ENCODE assay signal across 8 mouse cellular contexts in genomic region chr6:29177901-29178879, GRCm38 (mm10). TPM values are rescaled to one million over a fixed set of nuclear protein-coding genes. Genes with fewer than 3 reads are reported as not detected.
DNase-seq lines count a peak whose midpoint lies in the region; ATAC-seq lines count a peak whose summit lies in the region.

No protein-coding gene starts in this region.

- no peaks in the 10 kb centered on the region for H3K9me3 ChIP-seq in limb, embryonic 15.5 days

- DNase-seq in embryo, embryonic 10 days (ENCODE audit: low spot score), result peak; percentile 35
- DNase-seq in embryo, embryonic 9.5 days (ENCODE audit: extremely low spot score), result no peak
- DNase-seq in testis, postnatal 10 days (ENCODE audit: low spot score), result peak; percentile 42
- DNase-seq in testis, postnatal 14 days (ENCODE audit: low spot score), result no peak
- no peak for DNase-seq in thymus, postnatal 4 days
- DNase-seq in frontal cortex, postnatal 14 days (ENCODE audit: low spot score in 2 of 2), result no peak
- DNase-seq in kidney, adult 8-10 months, result no peak

- WGBS in limb, embryonic 15.5 days, result 21% methylated on average over 16 of the region's 17 CpGs

- no peaks in the 10 kb centered on the region for H3K36me3 ChIP-seq in limb, embryonic 15.5 days

- no peak overlapping the region for H3K27ac ChIP-seq in limb, embryonic 15.5 days

- H3K4me2 ChIP-seq in limb, embryonic 15.5 days, result peak overlapping the region; percentile 97

- H3K9ac ChIP-seq in limb, embryonic 15.5 days, result no peak overlapping the region

- H3K27me3 ChIP-seq in limb, embryonic 15.5 days, result peaks cover 61% of the 10 kb centered on the region

- peak overlapping the region; percentile 62 for H3K4me3 ChIP-seq in limb, embryonic 15.5 days

- peak; percentile 36; the same call in 1 of the 2 replicates for ATAC-seq in limb, embryonic 15.5 days (ENCODE audit: insufficient number of reproducible peaks, low FRiP score, low TSS enrichment, low read depth)

- H3K4me1 ChIP-seq in limb, embryonic 15.5 days, result peaks cover 16% of the 10 kb centered on the region

RNA-seq across cellular contexts. Expression of gene Prrt4, which starts 1.2 kb away (rescaled TPM):
- polyA plus RNA-seq in limb, embryonic 15.5 days (2015; fragmentation: Nextera tagmentation; extraction: Ambion mirVana), result 0.67 and 0.83 TPM in 2 replicates

RNA-seq across cellular contexts. Expression of gene Rbm28, which starts 13.4 kb away (rescaled TPM):
- polyA plus RNA-seq in limb, embryonic 15.5 days (2015; fragmentation: Nextera tagmentation; extraction: Ambion mirVana), result 30.7 and 31.5 TPM in 2 replicates

RNA-seq across cellular contexts. Expression of gene Impdh1, which starts 38.0 kb away (rescaled TPM):
- polyA plus RNA-seq in limb, embryonic 15.5 days (2015; fragmentation: Nextera tagmentation; extraction: Ambion mirVana), result 50.4 and 56.8 TPM in 2 replicates

Comparison
In these comparisons a context has a peak if more than half of its experiments do, and no peak if none do; other contexts are left out.
1. DNase-seq: peak in embryo, embryonic 10 days (single experiment) and testis, postnatal 10 days (single experiment); none in embryo, embryonic 9.5 days (single experiment), testis, postnatal 14 days (single experiment), thymus, postnatal 4 days (single experiment), frontal cortex, postnatal 14 days (0 of 2) and kidney, adult 8-10 months (0 of 2).